Mouse (Mus musculus) C3H10T1/2 (cell line): ENCODE measurements around the gene Rpp30. TPM values are rescaled to one million over a fixed set of nuclear protein-coding genes. Genes with fewer than 3 reads are reported as not detected.

Experiments used
- polyA plus RNA-seq, 2 experiments: library from polyadenylated mRNA; unstranded; fragments of >200 nt; fragmentation: generic; extraction: Trizol; gene quantifications; one replicate each; pipeline ENCODE4 v1.2.1; 2012; ENCODE audit warnings: missing spikeins in 2 of 2

The Rpp30 gene
- polyA plus RNA-seq = 10 to 100 TPM in 1 of 2 experiments, 1 to 10 TPM in 1; 6.1 to 15.1 TPM

GRCm38 (mm10) chr19:36083262-36084225 lies at the start of gene Rpp30:
TSS of gene Rpp30 (plus strand) at chr19:36083716.

GRCm38 (mm10) chr19:36057231-36057811 lies 26.2 kb upstream of the Rpp30 start, which contains the start of gene Htr7:
TSS of gene Htr7 (minus strand) at chr19:36057507.

GRCm38 (mm10) chr19:36119783-36120471 lies 36.4 kb downstream of the Rpp30 start, which contains the start of gene Ankrd1:
TSS of gene Ankrd1 (minus strand) at chr19:36120099.

Other genes with a start within 250 kb of the Rpp30 start
- gene Htr7, start 26.2 kb upstream of the Rpp30 start, polyA plus RNA-seq = not detected
- gene Ankrd1, start 36.4 kb downstream of the Rpp30 start, polyA plus RNA-seq = 1 to 10 TPM; 1.5 to 4.6 TPM